Mouse (Mus musculus) ES-E14 (cell line): Measurements from ENCODE around the gene Ahcyl1. TPM values are rescaled to one million over a fixed set of nuclear protein-coding genes. Genes with fewer than 3 reads are reported as not detected.

Source experiments
- DNase-seq: peaks from one replicate; pipeline ENCODE4 v3.0.0-alpha.2; 2013; ENCODE audit warnings: low read depth, low spot score
- H3K27ac ChIP-seq: 2 replicates; pipeline ENCODE4 v1.5.1; 2012; ENCODE audit warnings: low read depth, mild to moderate bottlenecking, low read length, moderate library complexity, mixed read lengths; ENCODE audit not compliant: poor library complexity, insufficient read depth, severe bottlenecking
- H3K36me3 ChIP-seq: 2 replicates; pipeline ENCODE4 v1.6.1; 2012; ENCODE audit warnings: mild to moderate bottlenecking, low read length, moderate library complexity, mixed read lengths; ENCODE audit not compliant: control insufficient read depth, poor library complexity, insufficient read depth, severe bottlenecking
- H3K4me1 ChIP-seq, 2 experiments: fragments of 150-350 bp in 1 of 2; sonication (generic) in 1 of 2; 2 replicates each; pipeline ENCODE4 v1.6.1; 2012; ENCODE audit warnings: low read length in 2 of 2, mild to moderate bottlenecking in 1 of 2, mixed read lengths in 1 of 2; ENCODE audit not compliant: control insufficient read depth in 2 of 2, insufficient read depth in 2 of 2, poor library complexity in 1 of 2
- H3K4me3 ChIP-seq, 2 experiments: fragments of 150-350 bp in 1 of 2; sonication (generic) in 1 of 2; 2 replicates each; pipeline ENCODE4 v1.5.1; 2012; ENCODE audit warnings: low read length in 2 of 2, low read depth in 1 of 2, mild to moderate bottlenecking in 1 of 2, mixed read lengths in 1 of 2; ENCODE audit not compliant: insufficient read depth in 1 of 2, poor library complexity in 1 of 2, severe bottlenecking in 1 of 2
- H3K9ac ChIP-seq: 2 replicates; pipeline ENCODE4 v1.6.1; 2012; ENCODE audit warnings: low read depth, mild to moderate bottlenecking, low read length, mixed read lengths; ENCODE audit not compliant: poor library complexity, insufficient read depth, severe bottlenecking
- H3K9me3 ChIP-seq: fragments of 150-350 bp; sonication (generic); 2 replicates; pipeline ENCODE4 v1.6.1; 2012; ENCODE audit warnings: low read depth, mild to moderate bottlenecking, low read length; ENCODE audit not compliant: control insufficient read depth, insufficient read depth
- CHD2 ChIP-seq: IDR thresholded peaks from 2 replicates; pipeline ENCODE4 v1.6.1; 2014; ENCODE audit warnings: mild to moderate bottlenecking, low read depth, low read length, inconsistent platforms
- HCFC1 ChIP-seq: IDR thresholded peaks from 2 replicates; pipeline ENCODE4 v1.6.1; 2012; ENCODE audit warnings: low read length, inconsistent platforms, borderline replicate concordance; ENCODE audit not compliant: insufficient read depth
- MAFK ChIP-seq: IDR thresholded peaks from 2 replicates; pipeline ENCODE4 v1.6.1; 2014; ENCODE audit warnings: mild to moderate bottlenecking, low read depth, low read length, inconsistent platforms; ENCODE audit not compliant: insufficient read depth
- ZC3H11A ChIP-seq: IDR thresholded peaks from 2 replicates; pipeline ENCODE4 v1.6.1; 2012; ENCODE audit warnings: low read depth, mild to moderate bottlenecking, inconsistent platforms, low read length, borderline replicate concordance
- ZNF384 ChIP-seq: IDR thresholded peaks from 2 replicates; pipeline ENCODE4 v1.6.1; 2012; ENCODE audit warnings: low read depth, low read length, inconsistent platforms
- in situ Hi-C, 2 experiments: fragments of 600-800 bp; cut with MboI; formaldehyde crosslinking; loops; one replicate each; pipeline ENCODE4 v1.15.1; 2025; ENCODE audit warnings: low sequenced_read_pairs in 2 of 2, inconsistent platforms in 1 of 2; ENCODE audit not compliant: unreplicated experiment in 2 of 2
- total RNA-seq: library from RNA; depleted of rRNA; stranded (reverse); fragments of 300-350 nt; gene quantifications from 2 replicates; pipeline ENCODE4 v1.2.3, GENCODE M21; 2012

The Ahcyl1 gene
- total RNA-seq, 1 experiment = 38.2 TPM

- in situ Hi-C loops = no loop called here
These were observed 60.5 kb downstream of the Ahcyl1 start for GRCm38 (mm10) chr3:107635836-107636235.

GRCm38 (mm10) chr3:107633906-107634305 lies 62.5 kb downstream of the Ahcyl1 start:
- Histone ChIP-seq H3K27ac (no peak overlapping the region), H3K9me3 (no peaks in the 10 kb centered on the region), H3K4me3 (no peak overlapping the region), H3K4me1 (no peaks in the 10 kb centered on the region), H3K36me3 (no peaks in the 10 kb centered on the region), H3K9ac (no peak overlapping the region)
- in situ Hi-C loops = no loop called here
- TF ChIP-seq MAFK (no peak), ZC3H11A (no peak), CHD2 (no peak), ZNF384 (no peak)
- DNase-seq = no peak

More at GRCm38 (mm10) chr3:107635836-107636235, 60.5 kb downstream of the Ahcyl1 start:
- TF ChIP-seq ZNF384 = no peak
- no peak for TF ChIP-seq HCFC1
- no peak for TF ChIP-seq ZC3H11A
- no peak for TF ChIP-seq MAFK
- TF ChIP-seq CHD2 = no peak
- no peak for DNase-seq
- Histone ChIP-seq H3K4me1 (no peaks in the 10 kb centered on the region), H3K36me3 (no peaks in the 10 kb centered on the region), H3K27ac (no peak overlapping the region), H3K9me3 (no peaks in the 10 kb centered on the region), H3K9ac (no peak overlapping the region), H3K4me3 (no peak overlapping the region)

GRCm38 (mm10) chr3:107632786-107633185 lies 63.6 kb downstream of the Ahcyl1 start:
- TF ChIP-seq ZC3H11A (no peak), HCFC1 (no peak), ZNF384 (no peak), MAFK (no peak), CHD2 (no peak)
- H3K4me3 ChIP-seq = no peak overlapping the region
- no peak overlapping the region for H3K9ac ChIP-seq
- H3K36me3 ChIP-seq = no peaks in the 10 kb centered on the region
- no peak overlapping the region for H3K27ac ChIP-seq
- DNase-seq = no peak
- H3K9me3 ChIP-seq = no peaks in the 10 kb centered on the region
- H3K4me1 ChIP-seq = no peaks in the 10 kb centered on the region
- in situ Hi-C loops = no loop called here

- Histone ChIP-seq H3K9ac (peak within 1 kb of the TSS; percentile 95), H3K27ac (no peak within 1 kb of the TSS), H3K9me3 (no peaks in the 10 kb centered on the region), H3K36me3 (peaks cover 11% of the 10 kb centered on the region), H3K4me3 (peak within 1 kb of the TSS; percentile 91 to 97), H3K4me1 (no peaks in the 10 kb centered on the region)
- in situ Hi-C loops = no loop called here
- DNase-seq = peak; percentile 93
- peak; percentile 95 for TF ChIP-seq CHD2
- TF ChIP-seq HCFC1 = 0 out of 2 replicates have a peak, but pooled peaks have one; percentile 60
- TF ChIP-seq ZC3H11A = no peak
These were observed 64.8 kb downstream of the Ahcyl1 start, which contains the start of gene Strip1 for GRCm38 (mm10) chr3:107631523-107631958. TSS of gene Strip1 (minus strand) at chr3:107631694.
